Comparison of ENCODE assay signal across 14 mouse cellular contexts in the genomic region with DNA sequence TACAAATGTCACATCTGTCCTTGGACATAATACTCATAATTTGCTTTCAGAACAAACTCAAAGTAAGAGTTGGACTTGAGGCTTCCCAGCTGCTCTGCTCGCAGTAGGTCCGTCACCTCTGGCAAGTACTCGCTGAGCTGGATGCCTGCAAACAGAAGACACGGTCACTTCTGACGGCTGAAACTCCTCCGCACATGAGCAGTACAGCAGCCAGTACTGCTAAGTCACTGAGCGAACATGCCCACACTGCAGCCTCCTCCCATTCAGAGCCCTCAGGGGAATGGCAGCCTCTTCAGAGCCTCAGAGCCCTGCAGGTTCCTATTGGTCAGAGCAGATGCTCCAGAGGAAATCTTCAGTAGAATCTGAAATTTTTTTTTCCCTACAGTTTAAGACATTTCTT. TPM values are rescaled to one million over a fixed set of nuclear protein-coding genes. Genes with fewer than 3 reads are reported as not detected.
"Had no signal": no experiment of that assay in that cellular context is flagged by ENCODE, and none has a peak within 500 bp of the region (broad histone marks: within the 10 kb centered on the region; RNA-seq: fewer than 3 reads in every experiment).

No protein-coding gene starts in this region.

- H3K9ac ChIP-seq: intestine, embryonic 15.5 days; limb, embryonic 13.5 days; liver, embryonic 14.5 days; lung, embryonic 14.5 days; midbrain, embryonic 15.5 days; neural tube, embryonic 12.5 days; stomach, embryonic 15.5 days had no signal

- ATAC-seq: intestine, embryonic 15.5 days; midbrain, embryonic 15.5 days had no signal

- H3K4me2 ChIP-seq: intestine, embryonic 15.5 days; limb, embryonic 13.5 days; lung, embryonic 14.5 days; midbrain, embryonic 11.5 days; midbrain, embryonic 15.5 days; neural tube, embryonic 12.5 days; stomach, embryonic 15.5 days had no signal

- DNase-seq: kidney, adult 18-20 months; lung, embryonic 14.5 days; thymus, adult 2 months; thymus, postnatal 36 days had no signal

- H3K4me1 ChIP-seq: limb, embryonic 13.5 days; megakaryocyte, embryonic 14.5 days; midbrain, embryonic 15.5 days; neural tube, embryonic 12.5 days; stomach, embryonic 15.5 days had no signal

- H3K9me3 ChIP-seq: intestine, embryonic 15.5 days; limb, embryonic 13.5 days; megakaryocyte, embryonic 14.5 days; midbrain, embryonic 15.5 days; neural tube, embryonic 12.5 days; stomach, embryonic 15.5 days had no signal

- H3K4me3 ChIP-seq: intestine, embryonic 15.5 days; limb, embryonic 13.5 days; megakaryocyte, embryonic 14.5 days; midbrain, embryonic 15.5 days; neural tube, embryonic 12.5 days; stomach, embryonic 15.5 days had no signal

- H3K27ac ChIP-seq: intestine, embryonic 15.5 days; kidney, postnatal 0 days; limb, embryonic 13.5 days; liver, embryonic 14.5 days; macrophage; midbrain, embryonic 15.5 days; neural tube, embryonic 12.5 days; stomach, embryonic 15.5 days had no signal

RNA-seq across cellular contexts. Expression of a gene that starts 4.8 kb away (rescaled TPM):
- polyA plus RNA-seq: macrophage; midbrain, embryonic 11.5 days had no signal
